Mouse (Mus musculus): Measurements from ENCODE around the gene Gm10945. TPM values are rescaled to one million over a fixed set of nuclear protein-coding genes. Genes with fewer than 3 reads are reported as not detected.

Gm10945 gene
- polyA plus RNA-seq, 1 experiment from 2014 or later = not detected

Other genes with a start within 250 kb of the Gm10945 start
- not detected in 2 replicates for gene Oprm1, start 3.3 kb downstream of the Gm10945 start, polyA plus RNA-seq (2016; fragmentation: Nextera tagmentation; extraction: Ambion mirVana)